Mouse (Mus musculus): ENCODE measurements at regions not wholly inside any gene's neighbourhood (a gene's known extent, or its start where the extent isn't known, plus 50 kb on each side); places are given as distances from the start of the nearest gene placed in this dataset.
A peak's percentile ranks its signal among the peaks of the same experiment; 100 is the strongest.

DNA sequence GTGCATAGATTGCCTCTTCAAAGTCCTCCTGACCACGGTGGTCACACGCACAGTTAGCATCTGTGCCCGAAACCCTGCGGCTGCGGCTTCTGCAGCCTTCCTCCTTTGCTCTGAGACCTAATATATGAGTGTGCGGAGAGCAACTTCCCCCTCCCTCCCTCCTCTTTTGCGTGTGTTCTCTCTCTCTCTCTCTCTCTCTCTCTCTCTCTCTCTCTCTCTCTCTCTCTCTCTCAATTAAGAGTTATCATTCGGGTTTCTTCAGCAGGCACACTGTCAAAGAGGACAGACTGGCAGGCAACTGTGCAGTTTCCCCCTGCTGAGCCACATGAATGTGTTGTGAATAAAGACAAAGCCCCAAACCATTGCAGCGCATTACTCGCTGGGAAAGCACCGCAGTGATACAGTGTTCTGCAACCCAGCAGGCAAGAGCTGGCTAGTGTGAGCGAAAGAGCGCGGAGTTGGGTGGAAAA is 900.8 kb downstream of the Mat2b start:
- peak; percentile 31 for DNase-seq (ENCODE audit: low read depth, low spot score)

DNA sequence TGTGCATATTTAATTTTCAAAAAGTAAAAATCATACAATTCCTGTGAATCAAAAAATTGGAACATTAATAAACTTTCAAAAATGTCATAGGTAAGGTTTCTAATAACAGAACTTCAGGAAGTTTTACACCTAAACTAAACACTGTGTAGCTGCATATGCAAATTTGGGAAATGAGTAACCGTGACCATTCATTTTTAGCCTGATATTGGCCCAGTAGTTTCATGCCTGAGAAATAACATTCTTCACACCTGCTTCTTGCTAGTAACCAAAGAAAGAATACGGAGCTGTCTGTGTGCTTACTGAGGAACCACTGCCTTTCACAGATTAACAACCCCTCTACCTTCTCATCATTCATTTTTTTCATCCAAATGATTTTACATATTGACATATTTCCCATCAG is 902.9 kb downstream of the Mat2b start:
- no peak for DNase-seq (ENCODE audit: low read depth, low spot score)
